Mouse (Mus musculus) forebrain, embryonic 10.5 days (tissue): ENCODE measurements around the gene Crat. TPM values are rescaled to one million over a fixed set of nuclear protein-coding genes. Genes with fewer than 3 reads are reported as not detected.
A peak's percentile ranks its signal among the peaks of the same experiment; 100 is the strongest.

Source experiments
- DNase-seq: peaks from one replicate; pipeline ENCODE4 v3.0.0-alpha.2; 2017; ENCODE audit warnings: low spot score; ENCODE audit errors: extremely low spot score
- H3K27ac ChIP-seq: fragments of 300-500 bp; sonication (generic); 2 replicates; pipeline ENCODE4 v1.5.1; 2016; ENCODE audit warnings: mild to moderate bottlenecking
- H3K27me3 ChIP-seq: fragments of 300-500 bp; sonication (generic); 2 replicates; pipeline ENCODE4 v1.6.1; 2016; ENCODE audit warnings: mild to moderate bottlenecking; ENCODE audit not compliant: poor library complexity, severe bottlenecking
- H3K36me3 ChIP-seq: fragments of 300-500 bp; sonication (generic); replicated peaks from 2 replicates; pipeline ENCODE4 v1.6.1; 2016; ENCODE audit warnings: mild to moderate bottlenecking, moderate library complexity
- H3K4me1 ChIP-seq: fragments of 300-500 bp; sonication (generic); 2 replicates; pipeline ENCODE4 v1.6.1; 2016
- H3K4me3 ChIP-seq: fragments of 300-500 bp; sonication (generic); 2 replicates; pipeline ENCODE4 v1.5.1; 2016; ENCODE audit warnings: mild to moderate bottlenecking, moderate library complexity
- H3K9me3 ChIP-seq: fragments of 300-500 bp; sonication (generic); 2 replicates; pipeline ENCODE4 v1.6.1; 2016; ENCODE audit warnings: mild to moderate bottlenecking, moderate library complexity
- WGBS: fragments of 180-500 bp; shearing (Covaris S2); methylation state at CpG from one replicate; pipeline ENCODE4 v1.1.7; 2016; 5-methylcytosine and 5-hydroxymethylcytosine counted together
- polyA plus RNA-seq: library from polyadenylated mRNA; unstranded; fragments of >200 nt; fragmentation: Nextera tagmentation; extraction: Ambion mirVana; gene quantifications from 2 replicates; pipeline ENCODE4 v1.2.1, GENCODE M21; 2016

Gene Crat
- polyA plus RNA-seq, 1 experiment from 2014 or later = 23.6 TPM

- H3K9me3 ChIP-seq = no peaks in the 10 kb centered on the region
- peaks cover 37% of the 10 kb centered on the region for H3K36me3 ChIP-seq
- peaks cover 23% of the 10 kb centered on the region for H3K27me3 ChIP-seq
- peaks cover 43% of the 10 kb centered on the region for H3K4me1 ChIP-seq
- 80% methylated on average over 16 of the region's 16 CpGs for WGBS
- H3K27ac ChIP-seq = 0 out of 2 replicates have a peak overlapping the region, but pooled peaks have one; percentile 25
- H3K4me3 ChIP-seq = 0 out of 2 replicates have a peak overlapping the region, but pooled peaks have one; percentile 89
- DNase-seq = no peak
Observed at GRCm38 (mm10) chr2:30413038-30413973, 2.3 kb downstream of the Crat start.

GRCm38 (mm10) chr2:30409454-30410176 lies 6.0 kb downstream of the Crat start:
- Histone ChIP-seq H3K36me3 (peaks cover 74% of the 10 kb centered on the region), H3K4me1 (peaks cover 13% of the 10 kb centered on the region), H3K27ac (no peak overlapping the region), H3K4me3 (no peak overlapping the region), H3K9me3 (no peaks in the 10 kb centered on the region), H3K27me3 (peaks cover 19% of the 10 kb centered on the region)
- DNase-seq = no peak
- WGBS = 85% methylated on average over 5 of the region's 5 CpGs

- Histone ChIP-seq H3K9me3 (no peaks in the 10 kb centered on the region), H3K27me3 (peaks cover 9% of the 10 kb centered on the region), H3K27ac (no peak overlapping the region), H3K4me1 (peaks cover 2% of the 10 kb centered on the region), H3K36me3 (peaks cover 83% of the 10 kb centered on the region), H3K4me3 (no peak overlapping the region)
- WGBS = 89% methylated on average over 8 of the region's 8 CpGs
- no peak for DNase-seq
Observed at GRCm38 (mm10) chr2:30408452-30409100, 7.0 kb downstream of the Crat start.

- DNase-seq = no peak
- Histone ChIP-seq H3K4me3 (no peak overlapping the region), H3K27ac (no peak overlapping the region), H3K9me3 (no peaks in the 10 kb centered on the region), H3K36me3 (peaks cover 86% of the 10 kb centered on the region), H3K4me1 (no peaks in the 10 kb centered on the region; the same call in 1 of the 2 replicates), H3K27me3 (peaks cover 2% of the 10 kb centered on the region; the same call in 1 of the 2 replicates)
- WGBS = 93% methylated on average over 10 of the region's 10 CpGs
Observed at GRCm38 (mm10) chr2:30407778-30408177, 7.8 kb downstream of the Crat start.

GRCm38 (mm10) chr2:30407221-30407620 lies 8.4 kb downstream of the Crat start:
- H3K27me3 ChIP-seq = no peaks in the 10 kb centered on the region
- H3K36me3 ChIP-seq = peaks cover 86% of the 10 kb centered on the region
- no peak overlapping the region for H3K4me3 ChIP-seq
- H3K27ac ChIP-seq = no peak overlapping the region
- no peak for DNase-seq
- H3K4me1 ChIP-seq = no peaks in the 10 kb centered on the region; the same call in 1 of the 2 replicates
- 87% methylated on average over 2 of the region's 2 CpGs for WGBS
- no peaks in the 10 kb centered on the region for H3K9me3 ChIP-seq

- Histone ChIP-seq H3K4me3 (no peak overlapping the region), H3K27ac (no peak overlapping the region), H3K4me1 (peaks cover 30% of the 10 kb centered on the region), H3K9me3 (no peaks in the 10 kb centered on the region), H3K27me3 (no peaks in the 10 kb centered on the region), H3K36me3 (peaks cover 96% of the 10 kb centered on the region)
- 88% methylated on average over 1 of the region's 1 CpGs for WGBS
- no peak for DNase-seq
Observed at GRCm38 (mm10) chr2:30403870-30404269, 11.7 kb downstream of the Crat start.

- H3K9me3 ChIP-seq = no peaks in the 10 kb centered on the region
- H3K27ac ChIP-seq = peak overlapping the region; percentile 25; the same call in 1 of the 2 replicates
- H3K36me3 ChIP-seq = peaks cover 96% of the 10 kb centered on the region
- no peaks in the 10 kb centered on the region for H3K27me3 ChIP-seq
- H3K4me1 ChIP-seq = peaks cover 40% of the 10 kb centered on the region
- H3K4me3 ChIP-seq = no peak overlapping the region
- DNase-seq = no peak
- WGBS = 86% methylated on average over 2 of the region's 2 CpGs
Observed at GRCm38 (mm10) chr2:30402843-30403242, 12.8 kb downstream of the Crat start.

GRCm38 (mm10) chr2:30402351-30402826 lies 13.2 kb downstream of the Crat start:
- H3K36me3 ChIP-seq = peaks cover 96% of the 10 kb centered on the region
- WGBS = 95% methylated on average over 9 of the region's 9 CpGs
- no peaks in the 10 kb centered on the region for H3K27me3 ChIP-seq
- H3K4me1 ChIP-seq = peaks cover 44% of the 10 kb centered on the region
- peak overlapping the region; percentile 25; the same call in 1 of the 2 replicates for H3K27ac ChIP-seq
- H3K9me3 ChIP-seq = no peaks in the 10 kb centered on the region
- DNase-seq = no peak
- H3K4me3 ChIP-seq = no peak overlapping the region

- Histone ChIP-seq H3K9me3 (no peaks in the 10 kb centered on the region), H3K4me1 (peaks cover 44% of the 10 kb centered on the region), H3K36me3 (peaks cover 96% of the 10 kb centered on the region), H3K27me3 (no peaks in the 10 kb centered on the region), H3K4me3 (no peak overlapping the region), H3K27ac (peak overlapping the region; percentile 93; the same call in 1 of the 2 replicates)
- DNase-seq = no peak
- 86% methylated on average over 1 of the region's 1 CpGs for WGBS
Observed at GRCm38 (mm10) chr2:30401581-30401980, 14.0 kb downstream of the Crat start.

GRCm38 (mm10) chr2:30399191-30400171 lies 16.1 kb downstream of the Crat start:
- 33% methylated on average over 20 of the region's 20 CpGs for WGBS
- Histone ChIP-seq H3K4me3 (peak overlapping the region; percentile 32), H3K36me3 (peaks cover 94% of the 10 kb centered on the region), H3K9me3 (no peaks in the 10 kb centered on the region), H3K27ac (peak overlapping the region; percentile 93), H3K27me3 (no peaks in the 10 kb centered on the region), H3K4me1 (peaks cover 44% of the 10 kb centered on the region)
- peak; percentile 63 for DNase-seq

- 62% methylated on average over 10 of the region's 10 CpGs for whole genome bisulfite sequencing
- Histone ChIP-seq H3K27me3 (no peaks in the 10 kb centered on the region), H3K36me3 (peaks cover 88% of the 10 kb centered on the region), H3K4me3 (no peak overlapping the region), H3K27ac (peak overlapping the region; percentile 93), H3K4me1 (peaks cover 58% of the 10 kb centered on the region), H3K9me3 (no peaks in the 10 kb centered on the region)
- no peak for DNase-seq
Observed at GRCm38 (mm10) chr2:30397986-30398512, 17.6 kb downstream of the Crat start.
